Mouse (Mus musculus): ENCODE measurements around the gene Dusp10.

Dusp10 gene

DNA sequence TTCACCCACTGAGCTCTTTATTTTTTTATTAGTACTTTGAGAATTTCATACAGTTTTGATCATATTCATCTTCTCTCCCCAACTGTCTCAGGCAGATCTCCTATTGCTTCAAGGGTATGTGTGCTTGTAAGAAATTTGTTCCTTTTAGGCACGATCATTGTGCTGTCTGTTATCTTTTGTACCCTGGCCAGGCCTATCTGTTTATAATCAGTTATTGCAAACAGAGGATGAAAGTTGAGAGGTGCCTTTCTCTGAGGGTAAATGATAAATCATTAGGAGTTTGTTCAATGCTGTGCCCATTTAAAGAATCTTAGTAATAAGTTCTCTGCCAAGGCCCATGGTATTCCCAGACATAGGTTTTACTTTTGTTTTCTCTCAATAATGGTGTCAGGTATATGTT, 95.2 kb downstream of the Dusp10 start:
- no peak for DNase-seq

DNA sequence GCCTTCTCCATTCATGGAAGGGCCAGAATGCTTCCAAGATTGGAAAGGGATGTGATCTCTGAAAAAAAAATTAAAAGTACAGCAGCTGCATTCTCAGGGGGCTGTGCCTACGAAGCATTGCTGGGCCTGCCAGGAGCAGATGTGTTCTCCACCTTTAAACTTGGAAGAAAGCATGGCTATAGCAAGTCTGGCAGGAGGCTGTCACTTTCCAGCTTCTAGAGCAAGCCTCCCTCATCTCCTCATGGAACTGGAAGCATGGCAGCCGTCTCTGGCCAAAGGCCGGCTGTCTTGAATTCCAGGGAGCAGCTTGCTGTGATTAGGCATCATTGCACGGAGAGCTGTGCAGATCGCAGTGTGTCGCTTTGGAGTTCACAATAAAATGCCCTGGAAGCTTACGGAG, 104.5 kb downstream of the Dusp10 start:
- no peak for DNase-seq

GRCm38 (mm10) chr1:184117991-184118390, 104.9 kb downstream of the Dusp10 start:
- no peak for DNase-seq

GRCm38 (mm10) chr1:184118586-184118985, 105.5 kb downstream of the Dusp10 start:
- no peak for DNase-seq

Data from cerebellum, adult 11-12 months (tissue).